Mouse (Mus musculus) 416B (cell line): Measurements from ENCODE around the gene Mbnl2.
A peak's percentile ranks its signal among the peaks of the same experiment; 100 is the strongest.

Experiments
- DNase-seq: peaks from one replicate; pipeline ENCODE4 v3.0.0; 2011; ENCODE audit warnings: low read depth

The Mbnl2 gene

GRCm38 (mm10) chr14:120275246-120276238 lies at the start of gene Mbnl2:
Mbnl2 (plus strand) TSS chr14:120275669.
- peak; percentile 94 for DNase-seq

GRCm38 (mm10) chr14:120232076-120232496 lies 43.4 kb upstream of the Mbnl2 start:
- peak; percentile 3 for DNase-seq

DNA sequence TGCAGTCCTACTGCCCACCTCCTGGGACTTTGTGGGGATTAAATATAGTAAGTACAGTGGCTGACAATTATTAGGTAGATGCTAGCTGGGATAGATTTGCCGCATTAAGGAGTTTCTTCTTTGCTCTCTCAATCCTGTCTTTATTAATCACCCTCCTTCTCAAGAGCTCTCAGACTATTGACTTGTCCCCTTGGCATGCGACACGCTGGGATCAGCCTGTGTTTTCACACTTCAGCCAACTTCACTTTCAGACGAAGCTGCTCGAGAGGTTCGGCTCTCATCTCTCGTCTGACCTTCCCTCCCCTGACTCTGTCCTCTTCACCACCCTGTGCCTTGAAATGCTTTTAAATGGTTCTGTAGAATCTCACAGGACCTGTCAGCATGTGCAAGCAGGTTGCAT lies 39.9 kb upstream of the Mbnl2 start:
- DNase-seq, result no peak

DNA sequence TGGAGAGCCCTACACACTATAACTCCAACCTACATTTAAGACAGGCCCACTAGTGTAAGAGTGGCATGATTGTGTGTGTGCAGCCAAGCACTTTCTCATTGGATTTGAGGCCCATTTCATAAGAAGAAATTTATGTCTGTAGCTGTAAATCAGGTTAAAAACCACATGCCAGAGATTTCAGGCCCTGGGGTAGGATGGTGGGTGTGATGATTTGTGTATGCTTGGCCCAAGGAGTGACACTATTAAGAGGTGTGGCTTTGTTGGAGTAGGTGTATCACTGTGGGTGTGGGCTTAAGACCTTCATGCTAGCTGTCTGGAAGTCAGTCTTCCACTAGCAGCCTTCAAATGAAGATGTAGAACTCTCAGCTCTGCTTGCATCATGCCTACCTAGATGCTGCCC lies 37.0 kb upstream of the Mbnl2 start:
- no peak for DNase-seq

DNA sequence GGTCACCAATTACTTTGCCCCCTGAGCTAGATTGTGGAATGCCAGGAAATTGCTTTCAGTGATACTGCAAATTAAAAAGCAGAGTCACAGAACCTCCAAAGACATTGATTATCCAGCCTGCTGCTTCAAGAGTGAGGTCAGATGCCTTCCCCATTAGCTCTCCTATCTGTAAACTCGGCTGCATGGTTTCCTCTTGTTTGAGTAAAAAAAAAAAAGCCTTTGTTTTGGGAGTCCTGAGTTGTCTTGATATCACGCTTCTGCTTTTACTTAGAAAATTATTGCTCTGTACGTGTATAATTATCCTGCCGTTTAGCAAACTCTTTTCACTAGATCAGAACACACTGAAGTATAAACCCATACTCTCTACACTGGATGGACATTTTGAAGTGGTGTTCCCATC lies 35.3 kb upstream of the Mbnl2 start:
- DNase-seq, result no peak

GRCm38 (mm10) chr14:120242711-120243110 lies 32.8 kb upstream of the Mbnl2 start:
- no peak for DNase-seq

DNA sequence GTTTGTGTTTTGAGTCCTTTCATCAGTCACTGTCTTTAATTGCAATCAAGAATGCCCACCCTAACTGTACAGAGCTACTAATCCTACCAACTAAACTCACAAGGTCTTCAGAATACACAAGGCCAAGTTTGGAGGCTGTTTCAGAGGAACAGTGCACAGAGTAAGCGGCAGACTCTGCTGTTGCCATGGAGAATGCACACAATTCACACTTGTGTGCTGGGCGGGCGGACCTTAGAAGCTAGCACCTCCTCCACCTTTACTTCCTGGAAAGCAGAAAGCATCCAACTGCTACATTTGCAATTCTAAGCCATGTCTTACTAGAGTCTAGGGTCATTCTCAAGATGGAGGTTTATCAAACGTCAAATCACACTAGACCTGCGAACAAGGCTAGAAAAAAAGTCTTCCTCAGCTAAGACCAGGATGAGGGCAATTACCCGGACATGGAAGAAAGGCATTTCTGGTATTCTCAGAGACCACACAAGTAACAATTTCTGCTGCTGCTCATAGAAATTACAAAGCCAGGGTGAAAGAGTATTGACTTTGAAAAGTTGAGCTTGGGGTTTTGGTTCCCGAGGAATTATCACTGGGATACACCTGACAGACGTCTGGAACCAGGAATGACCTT lies 30.3 kb upstream of the Mbnl2 start:
- no peak for DNase-seq

GRCm38 (mm10) chr14:120253331-120253730 lies 22.1 kb upstream of the Mbnl2 start:
- DNase-seq, result no peak

DNA sequence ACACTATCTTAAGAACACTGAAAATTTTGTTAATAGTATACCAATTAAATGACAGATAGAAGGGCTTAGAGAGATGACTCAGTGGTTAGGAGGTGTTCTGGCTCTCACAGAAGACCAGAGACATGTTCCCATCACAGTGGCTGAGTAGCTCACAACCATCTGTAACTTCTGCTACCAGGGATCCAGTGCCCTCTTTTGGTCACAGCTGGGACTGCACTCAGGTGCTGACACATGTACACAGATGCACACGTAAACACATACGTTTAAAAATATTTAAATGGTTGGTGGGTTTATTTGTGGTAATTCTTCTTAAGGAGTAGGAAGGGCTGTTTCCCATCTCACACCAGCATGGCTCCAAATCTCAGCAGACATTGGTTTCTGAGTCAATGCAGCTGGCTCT lies 19.3 kb upstream of the Mbnl2 start:
- DNase-seq, result no peak

DNA sequence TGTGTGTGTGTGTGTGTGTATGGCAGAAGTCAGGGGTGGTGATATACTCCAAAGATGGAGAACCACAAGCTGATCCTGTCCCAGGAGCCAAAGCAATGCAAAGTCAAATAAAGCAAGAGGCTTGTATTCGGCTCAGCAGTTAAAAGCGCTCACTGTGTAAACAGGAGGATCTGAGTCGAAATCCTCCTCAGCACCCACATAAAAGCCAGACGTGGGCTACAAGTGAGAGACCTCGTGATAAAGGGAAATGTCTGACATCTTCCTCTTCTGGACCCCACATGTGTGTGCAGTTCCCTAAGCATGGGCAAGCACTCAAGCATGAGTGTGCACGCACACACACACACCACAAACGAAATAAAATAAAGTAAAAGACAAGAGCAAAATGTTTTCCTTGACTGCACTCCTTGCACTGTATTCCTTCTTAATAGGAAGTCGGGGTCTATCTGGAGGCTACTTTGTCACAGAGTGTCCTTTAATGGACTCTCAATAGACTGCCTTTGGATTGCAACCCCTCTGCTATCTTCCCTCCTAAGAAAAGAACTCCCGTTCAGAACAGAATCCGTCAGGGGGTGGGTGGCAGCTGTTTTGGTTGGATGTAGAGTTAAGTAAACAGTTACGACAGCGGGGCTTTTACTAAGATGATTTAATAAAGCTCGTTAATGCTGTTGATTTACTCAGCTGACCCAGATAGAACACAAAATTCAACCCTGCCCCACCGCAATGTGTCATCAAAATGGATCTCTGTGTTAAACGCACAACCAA lies 18.7 kb upstream of the Mbnl2 start:
- no peak for DNase-seq

DNA sequence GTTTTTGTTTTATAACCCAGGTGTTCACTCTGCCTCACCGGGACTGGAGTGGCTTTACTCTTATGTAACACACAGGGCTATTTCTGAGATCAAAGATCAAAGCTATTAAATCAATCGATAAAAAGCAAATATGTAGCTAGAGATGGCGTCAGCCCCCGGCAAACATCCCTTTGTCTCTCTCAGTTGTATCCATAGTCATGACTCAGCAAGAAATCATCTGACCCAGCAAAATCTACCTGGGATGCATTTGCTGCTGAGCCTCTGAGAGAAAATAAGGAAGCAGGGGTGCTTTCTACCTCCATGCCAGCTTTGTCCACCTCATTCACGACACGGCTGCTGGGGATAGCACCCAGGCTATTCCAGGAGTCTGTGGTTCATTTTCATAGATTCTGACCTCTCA lies 18.0 kb upstream of the Mbnl2 start:
- no peak for DNase-seq

- no peak for DNase-seq
These were observed 16.0 kb upstream of the Mbnl2 start for GRCm38 (mm10) chr14:120259426-120259825.

- no peak for DNase-seq
These were observed 13.9 kb upstream of the Mbnl2 start for GRCm38 (mm10) chr14:120261606-120262005.

DNA sequence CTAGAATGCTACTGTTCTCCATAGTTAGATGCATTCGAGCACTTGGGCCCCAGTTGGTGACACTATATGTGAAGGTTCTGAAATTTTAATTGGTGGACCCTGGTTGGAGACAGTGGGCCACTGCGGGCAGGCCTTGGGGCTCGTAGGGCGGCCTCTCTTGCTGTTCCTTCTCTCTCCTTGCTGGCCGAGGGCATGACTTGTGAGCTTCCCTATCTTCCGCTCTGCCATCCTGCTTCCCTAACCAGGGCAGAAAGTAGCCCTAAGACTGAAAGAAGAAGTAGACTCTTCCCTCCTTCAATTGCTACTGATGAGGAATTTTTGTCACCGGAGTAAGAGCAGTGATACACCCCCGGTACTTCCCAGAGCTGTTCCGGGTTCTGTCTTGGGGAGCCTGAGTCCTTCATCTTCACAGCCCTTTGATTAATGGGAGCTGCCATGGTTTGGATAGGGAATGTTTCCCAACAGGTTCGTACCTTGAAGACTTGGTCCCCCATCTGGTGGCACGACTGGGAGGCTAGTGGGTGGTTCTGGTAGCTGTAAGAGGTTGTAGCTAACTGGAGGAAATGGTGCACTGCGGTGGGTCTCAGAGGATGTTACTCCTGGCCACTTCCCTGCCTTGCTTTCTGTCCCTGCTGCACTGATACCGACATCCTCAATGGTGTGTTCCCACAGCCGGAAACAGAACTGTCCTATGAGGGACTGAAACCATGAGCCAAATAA lies 12.6 kb upstream of the Mbnl2 start:
- no peak for DNase-seq

GRCm38 (mm10) chr14:120263380-120264135 lies 11.9 kb upstream of the Mbnl2 start:
- DNase-seq, result peak; percentile 45

GRCm38 (mm10) chr14:120265886-120266285 lies 9.6 kb upstream of the Mbnl2 start:
- no peak for DNase-seq

- DNase-seq, result no peak
These were observed 8.3 kb upstream of the Mbnl2 start for GRCm38 (mm10) chr14:120267130-120267529.

DNA sequence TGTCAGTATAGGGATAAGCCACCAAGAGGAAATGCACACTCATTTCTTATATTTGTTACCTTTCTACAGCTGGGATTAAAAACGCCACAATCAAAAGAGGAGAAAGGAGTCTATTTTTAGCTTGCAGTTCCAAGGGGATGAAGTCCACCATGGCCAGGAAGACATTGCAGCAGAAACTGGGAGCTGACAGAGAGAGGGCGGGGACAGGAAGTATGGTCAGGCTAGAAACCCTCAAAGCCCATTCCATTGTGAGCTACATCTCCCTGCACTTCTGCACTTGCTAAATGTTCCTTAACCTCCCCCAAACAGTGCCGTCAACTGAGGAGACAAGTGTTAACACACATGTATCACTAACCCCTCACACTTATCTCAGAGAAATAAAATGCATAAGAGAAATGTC lies 5.4 kb upstream of the Mbnl2 start:
- DNase-seq, result peak; percentile 35

- no peak for DNase-seq
These were observed 4.8 kb upstream of the Mbnl2 start for GRCm38 (mm10) chr14:120270633-120271032.

GRCm38 (mm10) chr14:120271096-120271495 lies 4.4 kb upstream of the Mbnl2 start:
- no peak for DNase-seq

GRCm38 (mm10) chr14:120273766-120274165 lies 1.7 kb upstream of the Mbnl2 start:
- no peak for DNase-seq
